Mouse (Mus musculus) embryonic facial prominence, embryonic 13.5 days (tissue): ENCODE measurements at regions not wholly inside any gene's neighbourhood (a gene's known extent, or its start where the extent isn't known, plus 50 kb on each side); places are given as distances from the start of the nearest gene placed in this dataset.

Source experiments
- ATAC-seq: fragments of 200-750 bp; cut with Nextera tagmentation; 2 replicates; pipeline ENCODE4 v1.8.0; 2017; ENCODE audit warnings: low read depth; ENCODE audit not compliant: insufficient number of reproducible peaks, insufficient read depth, low FRiP score, low TSS enrichment
- H3K27ac ChIP-seq: fragments of 300-500 bp; sonication (generic); 2 replicates; pipeline ENCODE4 v1.5.1; 2015; ENCODE audit warnings: moderate library complexity, mild to moderate bottlenecking, inconsistent platforms
- H3K27me3 ChIP-seq: fragments of 300-500 bp; sonication (generic); 2 replicates; pipeline ENCODE4 v1.6.1; 2015; ENCODE audit warnings: mild to moderate bottlenecking, inconsistent platforms
- H3K36me3 ChIP-seq: fragments of 300-500 bp; sonication (generic); 2 replicates; pipeline ENCODE4 v1.6.1; 2015; ENCODE audit warnings: mild to moderate bottlenecking, inconsistent platforms
- H3K4me1 ChIP-seq: fragments of 300-500 bp; sonication (generic); 2 replicates; pipeline ENCODE4 v1.6.1; 2015; ENCODE audit warnings: inconsistent platforms
- H3K4me2 ChIP-seq: fragments of 300-500 bp; sonication (generic); 2 replicates; pipeline ENCODE4 v1.6.1; 2015; ENCODE audit warnings: moderate library complexity, mild to moderate bottlenecking, inconsistent platforms
- H3K4me3 ChIP-seq: fragments of 300-500 bp; sonication (generic); 2 replicates; pipeline ENCODE4 v1.5.1; 2015; ENCODE audit warnings: mild to moderate bottlenecking, inconsistent platforms
- H3K9ac ChIP-seq: fragments of 300-500 bp; sonication (generic); 2 replicates; pipeline ENCODE4 v1.6.1; 2015; ENCODE audit warnings: mild to moderate bottlenecking, inconsistent platforms
- H3K9me3 ChIP-seq: fragments of 300-500 bp; sonication (generic); 2 replicates; pipeline ENCODE4 v1.6.1; 2016; ENCODE audit warnings: inconsistent platforms
- WGBS: fragments of 180-500 bp; shearing (Covaris S2); methylation state at CpG from one replicate; pipeline ENCODE4 v1.1.7; 2015; ENCODE audit warnings: mixed read lengths; 5-methylcytosine and 5-hydroxymethylcytosine counted together

DNA sequence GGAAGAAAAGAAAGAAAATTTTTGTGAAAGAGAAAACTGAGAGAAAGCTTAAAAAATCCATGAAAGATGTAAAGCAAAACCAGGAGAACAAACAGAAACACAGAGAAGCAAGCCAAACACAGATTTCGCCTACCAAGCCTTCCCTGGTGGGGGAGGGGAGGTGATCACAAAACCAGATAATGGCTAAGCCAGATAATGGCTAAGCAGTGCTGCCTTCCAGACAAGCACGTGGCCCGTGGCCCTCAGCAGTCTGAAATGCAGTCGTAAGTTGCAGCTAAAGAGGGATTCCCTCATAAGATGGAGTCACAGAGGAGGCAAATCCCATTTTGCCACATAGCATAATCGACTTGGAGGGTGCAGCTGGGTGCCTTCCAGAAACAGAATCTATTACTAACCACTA is 179.0 kb upstream of the Car8 start:
- H3K4me1 ChIP-seq = peaks cover 7% of the 10 kb centered on the region; the same call in 1 of the 2 replicates
- H3K9me3 ChIP-seq = no peaks in the 10 kb centered on the region
- no peak overlapping the region for H3K4me3 ChIP-seq
- no peaks in the 10 kb centered on the region for H3K27me3 ChIP-seq
- H3K4me2 ChIP-seq = no peak overlapping the region
- no peak overlapping the region for H3K27ac ChIP-seq
- H3K36me3 ChIP-seq = no peaks in the 10 kb centered on the region
- no peak overlapping the region for H3K9ac ChIP-seq
- ATAC-seq = no peak
- 33% methylated on average over 5 of the region's 5 CpGs for WGBS

DNA sequence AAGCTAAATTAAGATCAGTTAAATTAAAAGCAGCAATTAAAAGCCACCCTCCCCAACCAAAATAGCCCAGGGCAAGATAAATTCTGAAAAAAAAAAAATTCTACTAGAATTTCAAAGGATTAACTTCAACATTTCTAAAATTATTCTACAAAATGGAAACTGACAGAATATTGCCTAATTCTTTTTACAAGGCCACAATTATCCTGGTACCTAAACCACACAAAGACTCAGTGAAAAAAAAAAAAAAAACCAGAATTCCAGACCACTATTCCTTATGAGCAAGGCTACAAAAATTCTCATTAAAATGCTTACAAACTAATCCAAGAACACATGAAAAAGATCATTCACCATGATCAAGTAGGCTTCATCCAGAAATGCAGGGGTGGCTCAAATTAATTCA is 174.5 kb upstream of the Car8 start:
- Histone ChIP-seq H3K27ac (no peak overlapping the region), H3K4me3 (no peak overlapping the region), H3K4me1 (peaks cover 4% of the 10 kb centered on the region; the same call in 1 of the 2 replicates), H3K9ac (no peak overlapping the region), H3K4me2 (no peak overlapping the region), H3K9me3 (no peaks in the 10 kb centered on the region), H3K27me3 (no peaks in the 10 kb centered on the region), H3K36me3 (no peaks in the 10 kb centered on the region)
- ATAC-seq = no peak

DNA sequence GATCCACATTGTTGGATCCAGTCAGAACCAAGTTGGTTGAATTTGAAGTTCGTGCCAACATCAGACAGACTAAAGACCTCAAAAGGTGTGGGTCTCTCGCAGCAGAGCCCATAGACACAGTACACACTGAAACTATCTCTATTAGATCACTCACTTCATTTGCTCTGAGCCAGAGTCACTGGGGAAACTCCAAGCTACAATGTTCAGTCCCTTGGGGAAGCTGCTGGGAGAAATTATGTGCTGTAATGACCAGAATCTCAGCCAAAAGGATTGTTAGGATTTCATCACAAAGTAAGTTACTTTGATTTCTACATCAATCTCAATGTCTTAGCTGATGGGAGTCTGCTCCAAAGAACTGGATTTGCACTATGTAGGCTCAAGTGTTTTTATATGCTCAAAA is 161.2 kb upstream of the Car8 start:
- Histone ChIP-seq H3K27ac (no peak overlapping the region), H3K4me1 (no peaks in the 10 kb centered on the region), H3K4me2 (no peak overlapping the region), H3K9ac (no peak overlapping the region), H3K9me3 (no peaks in the 10 kb centered on the region), H3K4me3 (no peak overlapping the region), H3K36me3 (no peaks in the 10 kb centered on the region), H3K27me3 (no peaks in the 10 kb centered on the region)
- WGBS = 79% methylated on average over 2 of the region's 2 CpGs
- ATAC-seq = no peak

DNA sequence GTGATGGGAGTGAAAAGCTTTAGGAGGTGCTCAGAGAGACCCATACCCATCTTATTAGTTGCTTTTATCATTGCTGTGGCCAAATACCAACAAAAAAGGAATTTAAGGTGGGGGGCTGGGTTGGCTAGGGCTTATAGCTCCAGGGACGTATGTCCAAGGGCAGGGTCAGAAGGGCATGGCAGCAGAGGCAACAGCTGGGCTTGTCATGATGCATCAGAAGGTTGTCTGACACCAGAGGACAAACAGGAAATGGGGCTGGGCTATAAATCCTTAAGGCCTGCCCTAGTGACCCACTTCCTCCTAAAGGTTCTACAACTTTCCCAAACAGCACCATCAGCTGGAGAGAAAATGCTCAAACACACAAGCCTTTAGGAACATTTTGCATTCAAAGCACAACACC is 160.6 kb upstream of the Car8 start:
- ATAC-seq = no peak
- H3K4me2 ChIP-seq = no peak overlapping the region
- no peaks in the 10 kb centered on the region for H3K27me3 ChIP-seq
- no peak overlapping the region for H3K4me3 ChIP-seq
- H3K9me3 ChIP-seq = no peaks in the 10 kb centered on the region
- no peaks in the 10 kb centered on the region for H3K36me3 ChIP-seq
- no peaks in the 10 kb centered on the region for H3K4me1 ChIP-seq
- no peak overlapping the region for H3K27ac ChIP-seq
- no peak overlapping the region for H3K9ac ChIP-seq
- WGBS = 50% methylated on average over 1 of the region's 1 CpGs

DNA sequence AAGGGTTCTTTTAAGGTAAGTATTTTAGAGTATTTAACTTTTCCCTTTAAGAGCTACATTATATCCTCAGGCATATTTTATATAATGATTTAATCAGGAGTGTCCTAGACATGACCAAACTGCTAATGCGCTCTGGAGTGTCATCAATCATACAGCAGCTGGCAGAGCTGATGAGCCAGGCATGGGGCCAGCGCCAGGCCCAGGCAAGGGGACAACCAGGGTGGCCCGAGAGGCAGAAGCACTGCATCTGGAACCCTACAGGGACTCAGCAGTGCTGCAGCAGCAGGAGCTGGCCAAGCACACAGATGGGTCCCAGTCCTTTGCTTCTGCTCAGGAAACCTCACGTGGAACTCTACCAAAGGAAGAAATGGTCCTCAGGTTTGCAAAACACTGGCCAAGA is 160.1 kb upstream of the Car8 start:
- Histone ChIP-seq H3K9me3 (no peaks in the 10 kb centered on the region), H3K4me1 (no peaks in the 10 kb centered on the region), H3K27ac (no peak overlapping the region), H3K4me2 (no peak overlapping the region), H3K9ac (no peak overlapping the region), H3K36me3 (no peaks in the 10 kb centered on the region), H3K4me3 (no peak overlapping the region), H3K27me3 (no peaks in the 10 kb centered on the region)
- WGBS = 82% methylated on average over 4 of the region's 4 CpGs
- ATAC-seq = no peak

DNA sequence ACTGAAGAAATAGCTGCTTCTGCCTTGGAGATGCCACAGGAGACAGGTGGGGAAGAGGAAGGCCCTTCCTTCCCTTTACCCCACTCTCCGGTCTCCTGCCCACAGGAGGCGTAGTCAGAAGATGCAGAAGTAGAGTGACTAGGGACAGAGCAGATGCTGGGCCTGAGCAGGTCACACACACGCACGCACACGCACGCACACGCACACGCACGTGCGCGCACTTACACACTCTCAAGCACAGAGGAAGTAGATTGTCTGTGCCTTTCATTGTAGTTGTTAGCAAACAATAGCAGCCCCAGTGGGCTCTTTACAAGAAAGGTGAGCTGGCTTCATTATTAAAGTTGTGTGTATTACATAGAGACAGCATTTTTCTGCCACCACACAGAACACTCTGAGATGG is 144.3 kb upstream of the Car8 start:
- H3K9me3 ChIP-seq = no peaks in the 10 kb centered on the region
- ATAC-seq = no peak
- no peaks in the 10 kb centered on the region for H3K36me3 ChIP-seq
- H3K27me3 ChIP-seq = peaks cover 9% of the 10 kb centered on the region
- H3K4me1 ChIP-seq = no peaks in the 10 kb centered on the region
- WGBS = 95% methylated on average over 11 of the region's 11 CpGs
- H3K9ac ChIP-seq = no peak overlapping the region
- H3K4me3 ChIP-seq = no peak overlapping the region
- no peak overlapping the region for H3K27ac ChIP-seq
- H3K4me2 ChIP-seq = no peak overlapping the region

DNA sequence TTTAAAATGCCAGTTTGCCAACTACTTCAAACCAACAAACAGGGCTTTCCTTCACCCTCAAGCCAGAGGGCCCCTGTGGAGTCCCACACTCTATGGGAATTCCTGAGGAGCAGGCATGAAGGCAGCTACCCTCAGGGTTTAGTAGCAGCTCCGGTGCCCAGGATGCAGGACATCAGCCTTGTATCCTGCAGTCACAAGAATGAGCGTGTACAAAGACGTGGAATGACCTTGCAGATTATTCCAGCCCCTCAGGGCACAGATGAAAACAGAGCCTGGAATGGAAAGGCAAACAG is 143.2 kb upstream of the Car8 start:
- no peak overlapping the region for H3K4me2 ChIP-seq
- H3K9ac ChIP-seq = no peak overlapping the region
- no peaks in the 10 kb centered on the region for H3K4me1 ChIP-seq
- no peak overlapping the region for H3K27ac ChIP-seq
- H3K4me3 ChIP-seq = no peak overlapping the region
- H3K9me3 ChIP-seq = no peaks in the 10 kb centered on the region
- peaks cover 9% of the 10 kb centered on the region for H3K27me3 ChIP-seq
- WGBS = 19% methylated on average over 3 of the region's 3 CpGs
- H3K36me3 ChIP-seq = no peaks in the 10 kb centered on the region
- ATAC-seq = no peak

DNA sequence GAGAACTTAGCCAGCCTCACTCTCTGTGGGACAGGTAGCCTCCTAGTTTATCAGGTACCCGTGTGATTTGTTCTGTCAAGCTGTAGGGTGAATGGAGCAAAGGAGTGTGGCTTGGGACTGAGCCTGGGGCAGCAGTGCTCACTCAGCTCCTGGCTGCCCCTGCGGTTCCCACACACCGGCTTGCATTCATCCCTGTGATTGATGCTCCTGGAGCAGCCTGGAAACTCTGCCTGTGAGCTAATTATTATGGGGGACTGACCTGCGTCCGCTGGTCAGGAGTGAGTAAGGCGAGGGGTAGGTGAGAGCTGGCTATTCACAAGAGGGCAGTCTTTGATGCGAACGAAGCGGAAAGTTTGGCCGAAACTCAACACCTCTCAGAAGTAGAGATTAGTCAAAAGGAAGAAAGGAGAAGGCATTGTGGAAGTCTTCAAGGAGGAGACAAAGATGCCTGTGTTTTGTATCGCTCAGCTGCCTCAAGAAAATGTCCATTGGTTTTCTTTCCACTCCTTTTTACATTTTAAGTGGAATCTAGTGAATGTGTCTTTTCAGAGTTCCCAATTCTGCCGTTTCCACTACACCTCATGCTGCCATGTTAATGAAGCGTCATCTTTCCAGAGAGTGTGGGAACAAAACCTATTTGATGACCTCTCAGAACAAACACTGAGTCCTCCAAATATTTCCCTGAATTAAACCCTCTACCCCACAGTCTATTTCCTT is 142.7 kb upstream of the Car8 start:
- peaks cover 9% of the 10 kb centered on the region for H3K27me3 ChIP-seq
- no peaks in the 10 kb centered on the region for H3K9me3 ChIP-seq
- no peak for ATAC-seq
- no peak overlapping the region for H3K9ac ChIP-seq
- no peaks in the 10 kb centered on the region for H3K36me3 ChIP-seq
- H3K4me2 ChIP-seq = no peak overlapping the region
- H3K27ac ChIP-seq = no peak overlapping the region
- 24% methylated on average over 13 of the region's 13 CpGs for WGBS
- no peak overlapping the region for H3K4me3 ChIP-seq
- no peaks in the 10 kb centered on the region for H3K4me1 ChIP-seq

DNA sequence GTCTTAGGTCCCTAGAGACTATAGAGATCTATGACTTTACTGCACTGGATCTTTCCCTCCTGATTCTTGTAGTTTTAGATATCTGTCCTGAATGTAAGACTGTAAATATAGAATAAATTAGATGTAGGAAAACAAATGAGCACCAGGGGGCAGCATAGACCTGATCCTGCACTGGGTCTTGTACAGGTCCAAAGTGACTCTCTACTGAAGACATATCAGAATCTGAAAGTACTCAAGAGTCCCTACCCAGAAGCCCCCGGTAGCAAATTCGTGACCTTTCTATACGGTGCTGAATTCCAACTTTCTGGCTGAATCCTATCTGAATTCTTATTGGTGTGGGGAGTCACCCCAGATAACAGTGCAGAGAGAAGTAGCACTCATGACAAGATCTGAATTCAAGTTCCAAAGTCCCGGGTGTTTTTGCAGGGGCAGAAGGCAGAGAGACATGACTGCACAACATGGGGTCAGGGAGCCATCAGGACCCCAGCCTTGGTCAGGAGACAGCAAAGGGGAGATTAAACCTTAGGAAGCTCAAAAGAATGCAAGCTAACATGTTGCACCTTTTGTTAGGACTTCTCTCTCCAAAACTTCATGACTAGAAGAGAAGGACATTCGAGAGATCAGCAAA is 142.0 kb upstream of the Car8 start:
- Histone ChIP-seq H3K36me3 (no peaks in the 10 kb centered on the region), H3K4me1 (no peaks in the 10 kb centered on the region), H3K27me3 (peaks cover 9% of the 10 kb centered on the region), H3K4me2 (no peak overlapping the region), H3K4me3 (no peak overlapping the region), H3K27ac (no peak overlapping the region), H3K9ac (no peak overlapping the region), H3K9me3 (no peaks in the 10 kb centered on the region)
- ATAC-seq = peak; percentile 56; the same call in 1 of the 2 replicates
- WGBS = 42% methylated on average over 5 of the region's 5 CpGs

DNA sequence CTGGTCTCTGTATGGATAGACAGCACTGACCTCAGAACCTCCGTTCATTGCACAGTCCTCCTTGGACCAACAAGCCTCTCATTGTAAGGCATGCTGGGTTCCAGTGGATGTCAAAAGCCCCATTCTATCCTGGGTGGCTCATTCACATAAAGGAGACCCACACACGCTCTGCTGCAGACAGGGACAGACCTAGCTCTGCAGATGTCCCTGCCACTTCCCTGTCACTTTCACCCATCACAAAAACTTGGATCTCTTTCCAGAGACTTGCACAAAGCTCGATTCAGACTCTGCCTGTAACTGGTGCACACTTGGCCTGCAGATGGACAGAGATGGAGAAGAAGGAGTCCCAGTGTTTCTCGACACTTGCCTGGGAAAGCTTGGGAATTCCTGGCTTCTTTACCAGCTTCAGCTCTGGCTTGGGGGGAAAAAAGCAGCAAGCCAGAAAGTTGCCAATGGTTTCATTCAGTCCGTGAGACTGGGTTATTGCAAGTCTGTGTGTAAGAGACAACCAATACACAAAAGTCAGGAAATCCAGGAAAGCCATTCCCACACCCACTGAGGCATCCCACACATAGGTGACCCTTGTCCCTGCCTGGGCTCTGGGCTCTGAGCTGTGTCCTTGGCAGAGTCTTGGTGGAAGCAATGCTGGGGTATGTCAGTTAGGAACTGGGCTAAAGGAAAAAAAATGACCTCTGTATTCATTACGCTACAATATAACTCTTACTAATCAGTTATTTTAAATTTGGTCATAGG is 136.1 kb upstream of the Car8 start:
- Histone ChIP-seq H3K27me3 (no peaks in the 10 kb centered on the region), H3K27ac (no peak overlapping the region), H3K9me3 (no peaks in the 10 kb centered on the region), H3K4me2 (no peak overlapping the region), H3K36me3 (no peaks in the 10 kb centered on the region), H3K4me1 (no peaks in the 10 kb centered on the region), H3K9ac (no peak overlapping the region), H3K4me3 (no peak overlapping the region)
- WGBS = 41% methylated on average over 6 of the region's 6 CpGs
- ATAC-seq = no peak

DNA sequence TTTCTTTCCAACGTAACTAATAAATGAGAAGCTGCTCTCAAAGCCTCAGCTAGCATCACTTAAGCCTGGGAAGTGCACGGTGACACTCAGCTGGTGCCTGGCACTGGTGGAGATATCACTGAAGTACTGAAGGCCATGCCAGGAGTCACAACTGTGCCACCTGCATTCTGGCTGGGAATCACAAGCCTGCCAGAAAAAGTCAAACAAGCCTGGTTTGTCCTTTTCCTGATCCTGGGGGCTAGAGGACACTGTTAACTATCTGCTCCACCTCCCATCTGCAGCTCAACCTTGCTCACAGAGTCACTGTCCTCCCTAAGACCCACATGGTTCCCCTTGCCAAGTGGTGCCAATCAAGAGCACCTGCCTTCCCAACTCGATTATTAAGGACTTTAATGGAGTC is 135.2 kb upstream of the Car8 start:
- Histone ChIP-seq H3K27ac (no peak overlapping the region), H3K4me2 (no peak overlapping the region), H3K9ac (no peak overlapping the region), H3K4me3 (no peak overlapping the region), H3K27me3 (no peaks in the 10 kb centered on the region), H3K9me3 (no peaks in the 10 kb centered on the region), H3K36me3 (no peaks in the 10 kb centered on the region), H3K4me1 (no peaks in the 10 kb centered on the region)
- no peak for ATAC-seq
- 73% methylated on average over 3 of the region's 3 CpGs for WGBS

DNA sequence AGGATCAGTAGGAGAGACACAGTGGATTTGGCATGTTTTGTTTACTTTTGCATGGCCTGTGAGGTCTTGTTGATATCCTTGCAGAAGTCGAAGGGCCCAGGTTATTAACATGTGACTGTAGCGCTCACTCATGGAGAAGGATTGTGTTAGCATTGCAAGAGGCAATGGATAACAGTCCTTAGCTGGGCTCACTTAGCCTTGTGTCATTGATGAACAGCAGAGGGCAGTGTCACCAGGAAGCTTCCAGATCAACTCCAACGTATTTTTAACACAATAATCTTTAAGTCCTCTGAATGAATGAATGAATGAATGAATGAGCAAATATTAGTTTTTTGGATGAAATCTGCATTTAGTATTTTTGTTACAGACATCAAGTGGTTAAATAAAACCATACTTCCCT is 133.2 kb upstream of the Car8 start:
- no peak for ATAC-seq
- H3K27me3 ChIP-seq = no peaks in the 10 kb centered on the region

More for the DNA sequence above, 133.2 kb upstream of the Car8 start:
- H3K4me2 ChIP-seq = no peak overlapping the region
- H3K9ac ChIP-seq = no peak overlapping the region
- WGBS = 72% methylated on average over 3 of the region's 3 CpGs
- H3K36me3 ChIP-seq = no peaks in the 10 kb centered on the region
- 0 out of 2 replicates have a peak, but pooled peaks cover 2% of the 10 kb centered on the region for H3K4me1 ChIP-seq
- H3K27ac ChIP-seq = no peak overlapping the region
- no peaks in the 10 kb centered on the region for H3K9me3 ChIP-seq
- no peak overlapping the region for H3K4me3 ChIP-seq
